Mouse (Mus musculus) limb, embryonic 11.5 days (tissue): ENCODE results near the gene Bend7. TPM values are rescaled to one million over a fixed set of nuclear protein-coding genes. Genes with fewer than 3 reads are reported as not detected.

Experiments
- ATAC-seq: fragments of 200-750 bp; cut with Nextera tagmentation; 2 replicates; pipeline ENCODE4 v1.8.0; 2017; ENCODE audit warnings: low read depth; ENCODE audit not compliant: insufficient number of reproducible peaks, low FRiP score, low TSS enrichment
- DNase-seq: peaks from one replicate; pipeline ENCODE4 v3.0.0-alpha.2; 2015; ENCODE audit warnings: low spot score
- H3K27ac ChIP-seq: fragments of 300-500 bp; sonication (generic); replicated peaks from 2 replicates; pipeline ENCODE4 v1.5.1; 2014; ENCODE audit warnings: low read depth, mild to moderate bottlenecking, low read length
- H3K27me3 ChIP-seq: fragments of 300-500 bp; sonication (generic); 2 replicates; pipeline ENCODE4 v1.6.1; 2014; ENCODE audit warnings: mild to moderate bottlenecking, low read length, mixed read lengths; ENCODE audit not compliant: control insufficient read depth, insufficient read depth
- H3K36me3 ChIP-seq: fragments of 300-500 bp; sonication (generic); 2 replicates; pipeline ENCODE4 v1.6.1; 2014; ENCODE audit warnings: mild to moderate bottlenecking, low read length, moderate library complexity, mixed read lengths; ENCODE audit not compliant: control insufficient read depth, insufficient read depth
- H3K4me1 ChIP-seq: fragments of 300-500 bp; sonication (generic); 2 replicates; pipeline ENCODE4 v1.6.1; 2014; ENCODE audit warnings: low read length, mixed read lengths; ENCODE audit not compliant: control insufficient read depth, insufficient read depth
- H3K4me2 ChIP-seq: fragments of 300-500 bp; sonication (generic); 2 replicates; pipeline ENCODE4 v1.6.1; 2014; ENCODE audit warnings: low read depth, mild to moderate bottlenecking, moderate library complexity; ENCODE audit not compliant: severe bottlenecking
- H3K4me3 ChIP-seq: fragments of 300-500 bp; sonication (generic); 2 replicates; pipeline ENCODE4 v1.5.1; 2014; ENCODE audit warnings: low read depth, low read length
- H3K9ac ChIP-seq: fragments of 300-500 bp; sonication (generic); 2 replicates; pipeline ENCODE4 v1.6.1; 2014; ENCODE audit warnings: mild to moderate bottlenecking, low read length
- H3K9me3 ChIP-seq: fragments of 300-500 bp; sonication (generic); 2 replicates; pipeline ENCODE4 v1.6.1; 2016; ENCODE audit warnings: low read length; ENCODE audit not compliant: control insufficient read depth
- WGBS: fragments of 180-500 bp; shearing (Covaris S2); extraction: QIAGEN DNeasy Blood & Tissue Kit; methylation state at CpG from one replicate; pipeline ENCODE4 v1.1.7; 2014; 5-methylcytosine and 5-hydroxymethylcytosine counted together
- polyA plus RNA-seq: library from polyadenylated mRNA; unstranded; fragments of >200 nt; fragmentation: Nextera tagmentation; extraction: Ambion mirVana; gene quantifications from 2 replicates; pipeline ENCODE4 v1.2.1, GENCODE M21; 2014

The Bend7 gene
- polyA plus RNA-seq, 1 experiment from 2014 or later: 2.2 TPM

- WGBS: 87% methylated on average over 3 of the region's 3 CpGs
- H3K4me1 ChIP-seq: no peaks in the 10 kb centered on the region
- H3K9me3 ChIP-seq: no peaks in the 10 kb centered on the region
- H3K4me2 ChIP-seq: no peak overlapping the region
- H3K9ac ChIP-seq: no peak overlapping the region
- no peak for DNase-seq
- H3K36me3 ChIP-seq: no peaks in the 10 kb centered on the region
- no peaks in the 10 kb centered on the region for H3K27me3 ChIP-seq
- H3K4me3 ChIP-seq: no peak overlapping the region
- no peak for ATAC-seq
- no peak overlapping the region for H3K27ac ChIP-seq
Measured at GRCm38 (mm10) chr2:4764071-4764470, 46.4 kb downstream of the Bend7 start.

- Histone ChIP-seq H3K27me3 (no peaks in the 10 kb centered on the region), H3K9me3 (no peaks in the 10 kb centered on the region), H3K9ac (no peak overlapping the region), H3K4me3 (no peak overlapping the region), H3K4me2 (no peak overlapping the region), H3K4me1 (no peaks in the 10 kb centered on the region), H3K27ac (no peak overlapping the region), H3K36me3 (no peaks in the 10 kb centered on the region)
- no peak for ATAC-seq
- WGBS: 85% methylated on average over 2 of the region's 2 CpGs
- no peak for DNase-seq
Measured at GRCm38 (mm10) chr2:4770376-4770775, 52.7 kb downstream of the Bend7 start.

GRCm38 (mm10) chr2:4773911-4774310 is 56.3 kb downstream of the Bend7 start:
- no peaks in the 10 kb centered on the region for H3K27me3 ChIP-seq
- ATAC-seq (no peak), DNase-seq (no peak)
- no peak overlapping the region for H3K27ac ChIP-seq
- H3K9me3 ChIP-seq: no peaks in the 10 kb centered on the region
- H3K9ac ChIP-seq: no peak overlapping the region
- no peaks in the 10 kb centered on the region for H3K36me3 ChIP-seq
- H3K4me2 ChIP-seq: no peak overlapping the region
- H3K4me3 ChIP-seq: no peak overlapping the region
- H3K4me1 ChIP-seq: no peaks in the 10 kb centered on the region
- whole genome bisulfite sequencing: 91% methylated on average over 6 of the region's 6 CpGs

- no peak for DNase-seq
- Histone ChIP-seq H3K27ac (no peak overlapping the region), H3K4me2 (no peak overlapping the region), H3K4me1 (no peaks in the 10 kb centered on the region), H3K9ac (no peak overlapping the region), H3K9me3 (no peaks in the 10 kb centered on the region), H3K27me3 (no peaks in the 10 kb centered on the region), H3K4me3 (no peak overlapping the region), H3K36me3 (no peaks in the 10 kb centered on the region)
- ATAC-seq: no peak
- 92% methylated on average over 8 of the region's 8 CpGs for WGBS
Measured at GRCm38 (mm10) chr2:4777291-4777690, 59.7 kb downstream of the Bend7 start.

- ATAC-seq (no peak), DNase-seq (no peak)
- Histone ChIP-seq H3K27me3 (no peaks in the 10 kb centered on the region), H3K9ac (no peak overlapping the region), H3K36me3 (no peaks in the 10 kb centered on the region), H3K4me2 (no peak overlapping the region), H3K4me3 (no peak overlapping the region), H3K4me1 (no peaks in the 10 kb centered on the region), H3K9me3 (no peaks in the 10 kb centered on the region), H3K27ac (no peak overlapping the region)
- 84% methylated on average over 3 of the region's 3 CpGs for WGBS
Measured at GRCm38 (mm10) chr2:4781641-4782040, 64.0 kb downstream of the Bend7 start.

- Histone ChIP-seq H3K4me1 (no peaks in the 10 kb centered on the region), H3K36me3 (no peaks in the 10 kb centered on the region), H3K4me3 (no peak overlapping the region), H3K9me3 (no peaks in the 10 kb centered on the region), H3K4me2 (no peak overlapping the region), H3K27me3 (no peaks in the 10 kb centered on the region), H3K9ac (no peak overlapping the region), H3K27ac (no peak overlapping the region)
- DNase-seq: no peak
- 86% methylated on average over 4 of the region's 4 CpGs for WGBS
- no peak for ATAC-seq
Measured at GRCm38 (mm10) chr2:4782401-4782800, 64.8 kb downstream of the Bend7 start.

- Histone ChIP-seq H3K36me3 (no peaks in the 10 kb centered on the region), H3K4me1 (no peaks in the 10 kb centered on the region), H3K9ac (no peak overlapping the region), H3K4me3 (no peak overlapping the region), H3K27me3 (no peaks in the 10 kb centered on the region), H3K9me3 (no peaks in the 10 kb centered on the region), H3K27ac (no peak overlapping the region), H3K4me2 (no peak overlapping the region)
- no peak for ATAC-seq
- no peak for DNase-seq
- WGBS: 85% methylated on average over 11 of the region's 11 CpGs
Measured at GRCm38 (mm10) chr2:4782809-4783641, 65.4 kb downstream of the Bend7 start.

GRCm38 (mm10) chr2:4784012-4784411 is 66.4 kb downstream of the Bend7 start:
- ATAC-seq: no peak
- Histone ChIP-seq H3K27me3 (no peaks in the 10 kb centered on the region), H3K9ac (no peak overlapping the region), H3K36me3 (no peaks in the 10 kb centered on the region), H3K4me2 (no peak overlapping the region), H3K9me3 (no peaks in the 10 kb centered on the region), H3K27ac (no peak overlapping the region), H3K4me1 (no peaks in the 10 kb centered on the region), H3K4me3 (no peak overlapping the region)
- WGBS: 86% methylated on average over 8 of the region's 8 CpGs
- no peak for DNase-seq

- Histone ChIP-seq H3K9me3 (no peaks in the 10 kb centered on the region), H3K27me3 (no peaks in the 10 kb centered on the region), H3K36me3 (no peaks in the 10 kb centered on the region), H3K4me1 (no peaks in the 10 kb centered on the region), H3K9ac (no peak overlapping the region), H3K4me3 (no peak overlapping the region), H3K4me2 (no peak overlapping the region), H3K27ac (no peak overlapping the region)
- 84% methylated on average over 6 of the region's 6 CpGs for WGBS
- ATAC-seq (no peak), DNase-seq (no peak)
Measured at GRCm38 (mm10) chr2:4785016-4785415, 67.4 kb downstream of the Bend7 start.
